Mouse (Mus musculus): ENCODE data around the gene Klhl23.

GRCm38 (mm10) chr2:69788974-69789373, 32.8 kb upstream of the Klhl23 start:
- no peak for TF ChIP-seq CTCF (IDR thresholded peaks at IDR 0.05; ENCODE audit: extremely low read depth, insufficient read depth, low read length)
- TF ChIP-seq POLR2A (IDR thresholded peaks at IDR 0.05; ENCODE audit: extremely low read depth, insufficient read depth, low read length): no peak
